Mouse (Mus musculus) hindbrain, embryonic 15.5 days (tissue): ENCODE measurements at regions not wholly inside any gene's neighbourhood (a gene's known extent, or its start where the extent isn't known, plus 50 kb on each side); places are given as distances from the start of the nearest gene placed in this dataset.

Experiments
- ATAC-seq: fragments of 200-750 bp; cut with Nextera tagmentation; 2 replicates; pipeline ENCODE4 v1.8.0; 2017; ENCODE audit warnings: low read depth, moderate number of reproducible peaks, moderate TSS enrichment; ENCODE audit not compliant: low FRiP score
- H3K27ac ChIP-seq: fragments of 300-500 bp; sonication (generic); replicated peaks from 2 replicates; pipeline ENCODE4 v1.5.1; 2015; ENCODE audit warnings: mild to moderate bottlenecking, inconsistent platforms
- H3K27me3 ChIP-seq: fragments of 300-500 bp; sonication (generic); 2 replicates; pipeline ENCODE4 v1.6.1; 2015; ENCODE audit warnings: control low read depth, inconsistent platforms
- H3K36me3 ChIP-seq: fragments of 300-500 bp; sonication (generic); 2 replicates; pipeline ENCODE4 v1.6.1; 2015; ENCODE audit warnings: control low read depth, inconsistent platforms
- H3K4me1 ChIP-seq: fragments of 300-500 bp; sonication (generic); replicated peaks from 2 replicates; pipeline ENCODE4 v1.6.1; 2015; ENCODE audit warnings: control low read depth, inconsistent platforms
- H3K4me2 ChIP-seq: fragments of 300-500 bp; sonication (generic); 2 replicates; pipeline ENCODE4 v1.6.1; 2015; ENCODE audit warnings: moderate library complexity, mild to moderate bottlenecking, inconsistent platforms
- H3K4me3 ChIP-seq: fragments of 300-500 bp; sonication (generic); 2 replicates; pipeline ENCODE4 v1.5.1; 2015; ENCODE audit warnings: mild to moderate bottlenecking, inconsistent platforms
- H3K9ac ChIP-seq: fragments of 300-500 bp; sonication (generic); 2 replicates; pipeline ENCODE4 v1.6.1; 2015; ENCODE audit warnings: inconsistent platforms
- H3K9me3 ChIP-seq: fragments of 300-500 bp; sonication (generic); 2 replicates; pipeline ENCODE4 v1.6.1; 2016; ENCODE audit warnings: control low read depth, inconsistent platforms
- WGBS: fragments of 180-500 bp; shearing (Covaris S2); methylation state at CpG from one replicate; pipeline ENCODE4 v1.1.7; 2015; 5-methylcytosine and 5-hydroxymethylcytosine counted together

DNA sequence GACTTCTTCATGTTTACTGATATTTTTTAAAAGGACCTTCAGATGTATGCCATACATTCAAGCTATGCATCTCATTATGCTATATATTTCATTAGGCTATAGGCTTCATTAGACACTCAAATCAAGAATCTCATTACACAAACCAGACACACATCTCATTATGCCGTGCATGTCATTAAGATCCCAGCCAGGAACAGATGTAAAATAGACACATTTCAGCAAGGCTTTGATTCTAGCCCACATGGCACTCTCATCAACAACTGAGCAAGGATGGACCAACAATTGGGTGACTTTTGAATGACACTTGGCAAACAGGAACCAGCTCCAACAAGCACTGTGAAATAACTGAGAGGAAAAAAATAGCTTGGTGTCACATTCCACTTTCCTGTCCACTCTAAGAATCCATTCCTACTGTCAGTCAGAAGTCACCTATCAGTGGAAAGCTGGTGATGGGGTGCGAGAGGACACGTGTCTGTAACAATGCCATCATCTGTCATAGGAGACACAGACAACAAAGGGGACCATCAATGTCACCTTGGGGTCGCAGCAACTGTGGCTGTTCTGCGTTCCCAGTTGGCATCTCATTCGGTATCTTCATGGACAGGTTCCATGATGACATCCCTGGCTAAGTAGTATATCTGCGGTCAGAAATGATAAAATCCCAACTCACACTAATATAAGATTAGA lies 466.0 kb downstream of the Epha4 start:
- Histone ChIP-seq H3K4me1 (no peaks in the 10 kb centered on the region), H3K4me3 (no peak overlapping the region), H3K27me3 (no peaks in the 10 kb centered on the region), H3K4me2 (no peak overlapping the region), H3K9me3 (no peaks in the 10 kb centered on the region), H3K27ac (no peak overlapping the region), H3K9ac (no peak overlapping the region), H3K36me3 (no peaks in the 10 kb centered on the region)
- 73% methylated on average over 7 of the region's 7 CpGs for WGBS
- no peak for ATAC-seq

DNA sequence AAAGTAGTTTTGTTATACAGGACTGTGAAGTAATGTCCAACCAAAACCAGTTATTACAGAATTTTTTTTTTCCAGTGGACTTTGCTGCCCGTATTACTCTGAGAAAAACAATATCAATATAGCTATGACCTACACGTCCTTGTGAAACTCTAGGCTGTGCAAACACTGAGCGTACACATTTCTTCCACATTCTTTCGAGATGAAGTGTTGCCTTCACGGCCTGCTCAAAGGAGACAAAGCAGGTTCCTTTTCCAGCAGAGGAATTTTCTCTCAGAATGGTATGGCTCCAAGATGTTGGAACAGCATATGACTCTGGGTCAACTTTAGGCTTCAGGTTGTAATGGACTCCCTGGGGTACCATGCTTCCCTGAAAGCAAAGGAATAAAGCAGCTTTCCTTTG lies 463.6 kb downstream of the Epha4 start:
- H3K4me3 ChIP-seq = no peak overlapping the region
- no peaks in the 10 kb centered on the region for H3K27me3 ChIP-seq
- no peak overlapping the region for H3K27ac ChIP-seq
- no peaks in the 10 kb centered on the region for H3K9me3 ChIP-seq
- H3K36me3 ChIP-seq = no peaks in the 10 kb centered on the region
- H3K4me2 ChIP-seq = no peak overlapping the region
- ATAC-seq = no peak
- no peaks in the 10 kb centered on the region for H3K4me1 ChIP-seq
- H3K9ac ChIP-seq = no peak overlapping the region
- WGBS = 81% methylated on average over 5 of the region's 5 CpGs

GRCm38 (mm10) chr1:77053837-77054540 lies 460.9 kb downstream of the Epha4 start:
- Histone ChIP-seq H3K27me3 (no peaks in the 10 kb centered on the region), H3K4me1 (no peaks in the 10 kb centered on the region), H3K27ac (no peak overlapping the region), H3K9me3 (no peaks in the 10 kb centered on the region), H3K9ac (no peak overlapping the region), H3K4me2 (no peak overlapping the region), H3K4me3 (no peak overlapping the region), H3K36me3 (no peaks in the 10 kb centered on the region)
- WGBS = 77% methylated on average over 4 of the region's 4 CpGs
- no peak for ATAC-seq

DNA sequence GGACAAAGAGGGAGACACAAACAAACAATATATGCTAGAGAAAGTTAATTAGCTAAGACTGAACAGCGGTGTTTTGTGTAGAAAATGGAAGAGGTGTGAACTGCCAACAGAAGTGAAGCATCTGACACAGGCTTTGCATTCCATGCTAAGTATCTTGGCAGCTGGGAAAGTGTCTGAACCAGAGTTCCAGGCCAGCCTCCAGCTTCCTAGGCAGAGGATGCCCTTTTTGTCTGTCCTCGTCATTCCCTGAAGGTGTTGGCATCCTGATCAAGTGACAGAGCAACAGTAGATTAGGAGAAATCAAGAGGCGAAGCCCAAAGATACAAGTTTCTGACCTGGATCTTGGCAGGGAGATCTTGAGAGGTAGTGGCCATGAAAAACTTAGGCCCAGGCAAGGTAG lies 452.4 kb downstream of the Epha4 start:
- H3K4me2 ChIP-seq = no peak overlapping the region
- no peak for ATAC-seq
- H3K4me1 ChIP-seq = no peaks in the 10 kb centered on the region
- no peak overlapping the region for H3K9ac ChIP-seq
- 81% methylated on average over 3 of the region's 3 CpGs for WGBS
- no peaks in the 10 kb centered on the region for H3K27me3 ChIP-seq
- H3K9me3 ChIP-seq = no peaks in the 10 kb centered on the region
- H3K4me3 ChIP-seq = no peak overlapping the region
- H3K27ac ChIP-seq = no peak overlapping the region
- H3K36me3 ChIP-seq = no peaks in the 10 kb centered on the region

GRCm38 (mm10) chr1:77073071-77073470 lies 441.8 kb downstream of the Epha4 start:
- H3K27ac ChIP-seq = no peak overlapping the region
- no peaks in the 10 kb centered on the region for H3K4me1 ChIP-seq
- 41% methylated on average over 1 of the region's 1 CpGs for WGBS
- H3K9ac ChIP-seq = no peak overlapping the region
- no peaks in the 10 kb centered on the region for H3K36me3 ChIP-seq
- no peaks in the 10 kb centered on the region for H3K9me3 ChIP-seq
- no peak overlapping the region for H3K4me3 ChIP-seq
- H3K27me3 ChIP-seq = no peaks in the 10 kb centered on the region
- H3K4me2 ChIP-seq = no peak overlapping the region
- peak; percentile 72; the same call in 1 of the 2 replicates for ATAC-seq

DNA sequence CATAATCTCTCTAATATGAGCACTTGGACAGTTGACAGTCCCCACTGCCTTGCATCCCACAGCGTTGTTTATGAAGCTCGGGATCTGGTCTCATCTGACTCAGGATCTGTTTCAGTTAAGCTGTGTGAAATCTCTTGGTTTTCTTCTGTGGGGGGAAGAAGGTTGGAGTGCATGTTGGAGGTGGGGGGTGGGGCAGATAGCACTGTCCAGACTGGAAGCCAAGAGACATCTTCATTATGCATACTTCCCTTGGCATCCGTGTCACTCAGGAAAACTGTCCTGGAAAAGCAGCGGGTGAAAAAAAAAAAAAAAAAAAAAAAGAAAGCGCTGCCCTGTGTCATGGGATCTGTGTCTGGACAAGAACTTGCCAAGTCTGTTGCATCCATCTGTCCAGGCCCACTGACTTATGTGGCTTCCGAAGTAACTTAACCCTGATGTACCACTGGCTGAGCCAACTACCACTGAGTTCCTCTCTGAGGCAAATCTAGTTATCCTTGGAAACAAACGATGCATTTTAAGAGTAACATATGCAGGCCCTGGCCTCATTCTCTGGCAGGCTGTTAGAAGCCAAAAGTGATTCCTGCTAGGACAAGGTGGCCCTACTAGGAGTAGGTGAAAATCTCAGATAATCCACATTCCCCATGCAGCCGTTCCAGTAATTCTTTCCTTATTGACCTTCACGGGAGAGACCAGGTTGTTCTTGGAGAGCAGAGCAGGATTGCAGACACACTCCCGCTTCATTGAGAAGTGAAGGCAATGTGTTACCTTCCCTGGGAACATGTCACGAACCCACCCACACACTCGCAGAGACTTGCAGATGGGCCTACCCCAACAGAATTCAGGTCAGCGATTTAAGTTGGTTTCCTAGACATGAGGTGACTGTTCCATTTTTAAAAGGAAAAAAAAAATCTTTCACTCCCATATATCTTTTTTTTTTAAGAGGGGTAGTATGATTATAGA lies 439.7 kb downstream of the Epha4 start:
- Histone ChIP-seq H3K27me3 (0 out of 2 replicates have a peak, but pooled peaks cover 2% of the 10 kb centered on the region), H3K27ac (no peak overlapping the region), H3K9ac (no peak overlapping the region), H3K9me3 (no peaks in the 10 kb centered on the region), H3K4me3 (no peak overlapping the region), H3K36me3 (no peaks in the 10 kb centered on the region), H3K4me1 (no peaks in the 10 kb centered on the region), H3K4me2 (no peak overlapping the region)
- 72% methylated on average over 13 of the region's 13 CpGs for WGBS
- ATAC-seq = no peak

DNA sequence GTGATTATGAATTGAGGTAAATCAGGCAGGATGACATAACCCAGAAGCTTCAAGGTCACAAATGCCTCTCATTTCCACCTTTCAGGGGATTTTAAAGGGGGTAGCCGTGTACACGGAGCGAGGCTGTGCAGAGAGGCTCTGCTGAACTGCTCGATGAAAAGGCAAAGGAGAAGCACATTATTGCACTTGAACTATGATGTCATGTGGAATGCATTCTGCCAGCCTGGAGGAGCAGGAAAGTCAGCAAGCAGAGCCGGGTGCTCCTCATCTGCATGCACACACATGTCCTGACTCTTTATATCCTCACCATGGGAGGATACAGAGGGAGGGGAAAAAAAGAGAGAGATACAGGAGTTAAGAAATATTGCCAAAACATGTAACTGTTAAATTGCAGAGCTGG lies 434.1 kb downstream of the Epha4 start:
- no peak overlapping the region for H3K9ac ChIP-seq
- no peak overlapping the region for H3K4me2 ChIP-seq
- no peak overlapping the region for H3K27ac ChIP-seq
- H3K36me3 ChIP-seq = no peaks in the 10 kb centered on the region
- peaks cover 15% of the 10 kb centered on the region for H3K4me1 ChIP-seq
- no peaks in the 10 kb centered on the region for H3K9me3 ChIP-seq
- 0 out of 2 replicates have a peak, but pooled peaks cover 2% of the 10 kb centered on the region for H3K27me3 ChIP-seq
- no peak overlapping the region for H3K4me3 ChIP-seq
- 24% methylated on average over 5 of the region's 5 CpGs for WGBS
- ATAC-seq = no peak

GRCm38 (mm10) chr1:77081660-77082059 lies 433.2 kb downstream of the Epha4 start:
- ATAC-seq = peak; percentile 51; the same call in 1 of the 2 replicates
- 40% methylated on average over 7 of the region's 7 CpGs for WGBS
- Histone ChIP-seq H3K36me3 (no peaks in the 10 kb centered on the region), H3K4me1 (peaks cover 15% of the 10 kb centered on the region), H3K9me3 (no peaks in the 10 kb centered on the region), H3K9ac (no peak overlapping the region), H3K27ac (no peak overlapping the region), H3K4me3 (no peak overlapping the region), H3K4me2 (no peak overlapping the region), H3K27me3 (0 out of 2 replicates have a peak, but pooled peaks cover 2% of the 10 kb centered on the region)

DNA sequence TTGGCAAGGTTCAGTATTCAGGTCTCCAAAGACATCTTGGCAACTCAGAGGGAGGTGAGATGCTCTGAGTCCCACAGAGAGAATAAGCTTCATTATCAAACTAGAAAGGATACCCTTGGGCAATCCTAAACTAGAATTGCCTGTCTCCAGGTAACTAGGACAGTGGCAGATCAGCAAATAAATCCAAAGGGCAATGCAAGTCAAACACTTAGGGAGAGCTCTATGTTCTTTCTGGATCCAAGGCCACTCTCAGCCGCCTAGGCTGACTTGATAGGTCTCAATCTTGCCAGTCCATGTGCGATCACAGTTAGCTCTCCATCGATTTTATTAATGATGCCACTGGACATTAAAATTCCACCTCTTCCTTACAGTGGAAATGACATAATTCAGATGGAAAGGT lies 432.5 kb downstream of the Epha4 start:
- no peak overlapping the region for H3K9ac ChIP-seq
- no peak for ATAC-seq
- 83% methylated on average over 3 of the region's 3 CpGs for WGBS
- H3K4me1 ChIP-seq = peaks cover 15% of the 10 kb centered on the region
- no peak overlapping the region for H3K4me3 ChIP-seq
- no peaks in the 10 kb centered on the region for H3K36me3 ChIP-seq
- H3K27ac ChIP-seq = no peak overlapping the region
- no peaks in the 10 kb centered on the region for H3K9me3 ChIP-seq
- 0 out of 2 replicates have a peak, but pooled peaks cover 2% of the 10 kb centered on the region for H3K27me3 ChIP-seq
- no peak overlapping the region for H3K4me2 ChIP-seq

DNA sequence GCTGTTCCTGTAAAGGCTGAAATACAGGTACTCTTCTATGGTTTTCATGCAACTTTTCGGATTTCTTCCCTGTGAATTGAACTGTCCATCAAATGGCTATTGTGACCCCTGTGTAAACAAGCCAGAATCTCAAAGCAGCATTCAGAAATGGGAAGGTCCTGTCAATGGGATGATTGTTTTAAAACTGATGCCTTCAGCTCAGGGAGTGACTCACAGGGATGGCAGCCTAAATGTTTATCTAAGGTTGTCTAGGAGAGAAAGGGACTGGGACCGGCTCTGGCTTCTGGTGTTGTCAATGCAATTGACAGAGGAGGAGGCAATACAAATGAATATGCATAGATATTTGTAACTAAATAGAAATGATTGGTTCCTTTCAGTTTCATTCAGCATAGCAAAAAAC lies 421.3 kb downstream of the Epha4 start:
- no peaks in the 10 kb centered on the region for H3K27me3 ChIP-seq
- H3K36me3 ChIP-seq = no peaks in the 10 kb centered on the region
- H3K4me2 ChIP-seq = no peak overlapping the region
- no peak overlapping the region for H3K27ac ChIP-seq
- no peaks in the 10 kb centered on the region for H3K4me1 ChIP-seq
- H3K4me3 ChIP-seq = no peak overlapping the region
- no peak overlapping the region for H3K9ac ChIP-seq
- no peaks in the 10 kb centered on the region for H3K9me3 ChIP-seq
- WGBS = 38% methylated on average over 2 of the region's 2 CpGs
- no peak for ATAC-seq

GRCm38 (mm10) chr1:77101726-77102272 lies 413.1 kb downstream of the Epha4 start:
- no peak for ATAC-seq
- WGBS = 48% methylated on average over 12 of the region's 12 CpGs

More at GRCm38 (mm10) chr1:77101726-77102272, 413.1 kb downstream of the Epha4 start:
- Histone ChIP-seq H3K36me3 (no peaks in the 10 kb centered on the region), H3K27me3 (no peaks in the 10 kb centered on the region), H3K9me3 (no peaks in the 10 kb centered on the region), H3K4me2 (no peak overlapping the region), H3K4me3 (no peak overlapping the region), H3K27ac (no peak overlapping the region), H3K9ac (no peak overlapping the region), H3K4me1 (peaks cover 8% of the 10 kb centered on the region; the same call in 1 of the 2 replicates)
